Mouse (Mus musculus) small intestine, adult 2 months (tissue): ENCODE measurements around the gene Adarb1. TPM values are rescaled to one million over a fixed set of nuclear protein-coding genes. Genes with fewer than 3 reads are reported as not detected.
"Not testable (repeated sequence)": the region's sequence is repeated elsewhere in the genome, so short reads cannot be mapped to it uniquely, and the experiment has no call there.

ENCODE experiments used
- H3K27ac ChIP-seq: fragments of 200-500 bp; 2 replicates; pipeline ENCODE4 v1.5.1; 2012; ENCODE audit warnings: low read depth, low read length, control low read depth, inconsistent platforms; ENCODE audit not compliant: insufficient read depth
- H3K27me3 ChIP-seq: fragments of 200-500 bp; 2 replicates; pipeline ENCODE4 v1.6.1; 2012; ENCODE audit warnings: mild to moderate bottlenecking, moderate library complexity, low read length, inconsistent platforms; ENCODE audit not compliant: control insufficient read depth, insufficient read depth
- H3K36me3 ChIP-seq: fragments of 200-500 bp; 2 replicates; pipeline ENCODE4 v1.6.1; 2012; ENCODE audit warnings: mild to moderate bottlenecking, low read length, control low read depth, inconsistent platforms; ENCODE audit not compliant: control insufficient read depth, insufficient read depth
- H3K4me1 ChIP-seq: fragments of 200-500 bp; 2 replicates; pipeline ENCODE4 v1.6.1; 2012; ENCODE audit warnings: low read length, inconsistent platforms, mixed read lengths; ENCODE audit not compliant: control insufficient read depth, insufficient read depth, insufficient read length
- H3K4me3 ChIP-seq: fragments of 200-500 bp; 2 replicates; pipeline ENCODE4 v1.5.1; 2012; ENCODE audit warnings: low read depth, mild to moderate bottlenecking, control low read depth, inconsistent platforms, low read length, moderate library complexity
- CTCF ChIP-seq: fragments of 200-500 bp; IDR thresholded peaks from 2 replicates; pipeline ENCODE4 v1.5.1; 2012; ENCODE audit warnings: low read depth, mild to moderate bottlenecking, control low read depth, inconsistent platforms, low read length, moderate library complexity, mixed read lengths; ENCODE audit not compliant: insufficient replicate concordance, insufficient read length; ENCODE audit errors: extremely low read depth
- POLR2A ChIP-seq: fragments of 200-500 bp; IDR thresholded peaks from 2 replicates; pipeline ENCODE4 v1.6.1; 2012; ENCODE audit warnings: low read depth, mild to moderate bottlenecking, control low read depth, inconsistent platforms, low read length, moderate library complexity
- WGBS: fragments of 180-500 bp; shearing (Covaris S2); methylation state at CpG from one replicate; pipeline ENCODE4 v1.1.7; 2018; 5-methylcytosine and 5-hydroxymethylcytosine counted together
- polyA plus RNA-seq: library from polyadenylated mRNA; depleted of rRNA; stranded (reverse); fragments of >200 nt; gene quantifications from 2 replicates; pipeline ENCODE4 v1.2.3, GENCODE M21; 2012

The Adarb1 gene
- polyA plus RNA-seq, 1 experiment = 0.79 TPM

- TF ChIP-seq CTCF (no peak), POLR2A (no peak)
- WGBS = 72% methylated on average over 8 of the region's 8 CpGs
- Histone ChIP-seq H3K36me3 (no peaks in the 10 kb centered on the region), H3K4me3 (no peak overlapping the region), H3K4me1 (no peaks in the 10 kb centered on the region), H3K27ac (no peak overlapping the region), H3K27me3 (no peaks in the 10 kb centered on the region)
These were observed 130.4 kb downstream of the Adarb1 start for GRCm38 (mm10) chr10:77287626-77288025.

- WGBS = 47% methylated on average over 6 of the region's 6 CpGs
- no peak overlapping the region for H3K4me3 ChIP-seq
- no peaks in the 10 kb centered on the region for H3K36me3 ChIP-seq
- no peak overlapping the region for H3K27ac ChIP-seq
- H3K4me1 ChIP-seq = no peaks in the 10 kb centered on the region
- TF ChIP-seq CTCF = no peak
- H3K27me3 ChIP-seq = no peaks in the 10 kb centered on the region
These were observed 133.2 kb downstream of the Adarb1 start for GRCm38 (mm10) chr10:77284832-77285231.

- 20% methylated on average over 6 of the region's 6 CpGs for WGBS
- TF ChIP-seq CTCF = peak; percentile 89; the same call in 1 of the 2 replicates
- TF ChIP-seq POLR2A = no peak
These were observed 135.2 kb downstream of the Adarb1 start for GRCm38 (mm10) chr10:77282822-77283221.

GRCm38 (mm10) chr10:77282085-77282484, 136.0 kb downstream of the Adarb1 start:
- 71% methylated on average over 1 of the region's 1 CpGs for WGBS
- TF ChIP-seq CTCF = 0 out of 2 replicates have a peak, but pooled peaks have one; percentile 15
- not testable (repeated sequence) for H3K27ac ChIP-seq

More at GRCm38 (mm10) chr10:77282822-77283221, 135.2 kb downstream of the Adarb1 start:
- Histone ChIP-seq H3K27me3 (no peaks in the 10 kb centered on the region), H3K4me3 (no peak overlapping the region), H3K4me1 (no peaks in the 10 kb centered on the region), H3K27ac (no peak overlapping the region), H3K36me3 (no peaks in the 10 kb centered on the region)

GRCm38 (mm10) chr10:77273798-77274197, 144.3 kb downstream of the Adarb1 start:
- Histone ChIP-seq H3K27me3 (no peaks in the 10 kb centered on the region), H3K27ac (no peak overlapping the region), H3K4me1 (peaks cover 2% of the 10 kb centered on the region), H3K36me3 (peaks cover 10% of the 10 kb centered on the region), H3K4me3 (no peak overlapping the region)
- TF ChIP-seq POLR2A (no peak), CTCF (no peak)

More at GRCm38 (mm10) chr10:77282085-77282484, 136.0 kb downstream of the Adarb1 start:
- H3K27me3 ChIP-seq, H3K4me3 ChIP-seq, H3K4me1 ChIP-seq, H3K36me3 ChIP-seq: not testable (repeated sequence)

- no peak overlapping the region for H3K27ac ChIP-seq
- H3K27me3 ChIP-seq = no peaks in the 10 kb centered on the region
- H3K4me1 ChIP-seq = peaks cover 3% of the 10 kb centered on the region
- H3K4me3 ChIP-seq = no peak overlapping the region
- TF ChIP-seq POLR2A (no peak), CTCF (no peak)
- 51% methylated on average over 11 of the region's 11 CpGs for WGBS
- peaks cover 16% of the 10 kb centered on the region for H3K36me3 ChIP-seq
These were observed 144.9 kb downstream of the Adarb1 start for GRCm38 (mm10) chr10:77272980-77273730.

GRCm38 (mm10) chr10:77269129-77269528, 148.9 kb downstream of the Adarb1 start:
- Histone ChIP-seq H3K27me3 (no peaks in the 10 kb centered on the region), H3K27ac (no peak overlapping the region), H3K4me3 (no peak overlapping the region), H3K36me3 (peaks cover 47% of the 10 kb centered on the region), H3K4me1 (peaks cover 3% of the 10 kb centered on the region)
- 40% methylated on average over 7 of the region's 7 CpGs for whole genome bisulfite sequencing
- TF ChIP-seq CTCF = no peak

GRCm38 (mm10) chr10:77267027-77267426, 151.0 kb downstream of the Adarb1 start:
- no peak for TF ChIP-seq CTCF
- no peak for TF ChIP-seq POLR2A
- Histone ChIP-seq H3K27ac (no peak overlapping the region), H3K4me3 (no peak overlapping the region), H3K36me3 (peaks cover 60% of the 10 kb centered on the region), H3K4me1 (peaks cover 3% of the 10 kb centered on the region), H3K27me3 (no peaks in the 10 kb centered on the region)
- WGBS = 87% methylated on average over 14 of the region's 14 CpGs
